Mouse (Mus musculus): ENCODE results near the gene Dcun1d4.
"Not testable (repeated sequence)": the region's sequence is repeated elsewhere in the genome, so short reads cannot be mapped to it uniquely, and the experiment has no call there.

The Dcun1d4 gene

GRCm38 (mm10) chr5:73545641-73546040, 64.8 kb downstream of the Dcun1d4 start:
- no peak for DNase-seq (ENCODE audit: extremely low read depth, low read depth)

GRCm38 (mm10) chr5:73547252-73547651, 66.5 kb downstream of the Dcun1d4 start:
- DNase-seq (ENCODE audit: extremely low read depth, low read depth), result no peak

- no peak for DNase-seq (ENCODE audit: extremely low read depth, low read depth)
Observed at GRCm38 (mm10) chr5:73548237-73548636, 67.4 kb downstream of the Dcun1d4 start.

GRCm38 (mm10) chr5:73548838-73549237, 68.0 kb downstream of the Dcun1d4 start:
- DNase-seq (ENCODE audit: extremely low read depth, low read depth), result no peak

GRCm38 (mm10) chr5:73551836-73552235, 71.0 kb downstream of the Dcun1d4 start:
- DNase-seq (ENCODE audit: extremely low read depth, low read depth), result no peak

GRCm38 (mm10) chr5:73553903-73554302, 73.1 kb downstream of the Dcun1d4 start:
- DNase-seq (ENCODE audit: extremely low read depth, low read depth), result no peak

- no peak for DNase-seq (ENCODE audit: extremely low read depth, low read depth)
Observed at GRCm38 (mm10) chr5:73555096-73555852, 74.5 kb downstream of the Dcun1d4 start.

- DNase-seq (ENCODE audit: extremely low read depth, low read depth), result no peak
Observed at GRCm38 (mm10) chr5:73556733-73557425, 76.1 kb downstream of the Dcun1d4 start.

GRCm38 (mm10) chr5:73558756-73559155, 78.0 kb downstream of the Dcun1d4 start:
- no peak for DNase-seq (ENCODE audit: extremely low read depth, low read depth)

- DNase-seq (ENCODE audit: extremely low read depth, low read depth), result no peak
Observed at GRCm38 (mm10) chr5:73564038-73564437, 83.2 kb downstream of the Dcun1d4 start.

GRCm38 (mm10) chr5:73566119-73566518, 85.3 kb downstream of the Dcun1d4 start:
- DNase-seq (ENCODE audit: extremely low read depth, low read depth), result no peak

- DNase-seq (ENCODE audit: extremely low read depth, low read depth), result no peak
Observed at GRCm38 (mm10) chr5:73566892-73567291, 86.1 kb downstream of the Dcun1d4 start.

GRCm38 (mm10) chr5:73569181-73569580, 88.4 kb downstream of the Dcun1d4 start:
- DNase-seq (ENCODE audit: extremely low read depth, low read depth), result peak; percentile 10

- DNase-seq (ENCODE audit: extremely low read depth, low read depth), result no peak
Observed at GRCm38 (mm10) chr5:73571395-73572156, 90.8 kb downstream of the Dcun1d4 start.

- no peak for DNase-seq (ENCODE audit: extremely low read depth, low read depth)
Observed at GRCm38 (mm10) chr5:73572846-73573245, 92.0 kb downstream of the Dcun1d4 start.

GRCm38 (mm10) chr5:73573789-73574188, 93.0 kb downstream of the Dcun1d4 start:
- DNase-seq (ENCODE audit: extremely low read depth, low read depth), result no peak

GRCm38 (mm10) chr5:73574616-73575015, 93.8 kb downstream of the Dcun1d4 start:
- no peak for DNase-seq (ENCODE audit: extremely low read depth, low read depth)

GRCm38 (mm10) chr5:73576708-73577107, 95.9 kb downstream of the Dcun1d4 start:
- peak; percentile 6 for DNase-seq (ENCODE audit: extremely low read depth, low read depth)

GRCm38 (mm10) chr5:73578131-73578530, 97.3 kb downstream of the Dcun1d4 start:
- DNase-seq (ENCODE audit: extremely low read depth, low read depth), result no peak

- DNase-seq (ENCODE audit: extremely low read depth, low read depth), result not testable (repeated sequence)
Observed at GRCm38 (mm10) chr5:73584011-73584410, 103.2 kb downstream of the Dcun1d4 start.

GRCm38 (mm10) chr5:73585212-73586115, 104.7 kb downstream of the Dcun1d4 start:
- DNase-seq (ENCODE audit: extremely low read depth, low read depth), result no peak
